Mouse (Mus musculus): Measurements from ENCODE around the gene Gpank1.
"Not testable (repeated sequence)": the region's sequence is repeated elsewhere in the genome, so short reads cannot be mapped to it uniquely, and the experiment has no call there.

Gene Gpank1

GRCm38 (mm10) chr17:35097164-35097655 is 24.0 kb upstream of the Gpank1 start:
- DNase-seq (ENCODE audit: extremely low read depth, low read depth): no peak

DNA sequence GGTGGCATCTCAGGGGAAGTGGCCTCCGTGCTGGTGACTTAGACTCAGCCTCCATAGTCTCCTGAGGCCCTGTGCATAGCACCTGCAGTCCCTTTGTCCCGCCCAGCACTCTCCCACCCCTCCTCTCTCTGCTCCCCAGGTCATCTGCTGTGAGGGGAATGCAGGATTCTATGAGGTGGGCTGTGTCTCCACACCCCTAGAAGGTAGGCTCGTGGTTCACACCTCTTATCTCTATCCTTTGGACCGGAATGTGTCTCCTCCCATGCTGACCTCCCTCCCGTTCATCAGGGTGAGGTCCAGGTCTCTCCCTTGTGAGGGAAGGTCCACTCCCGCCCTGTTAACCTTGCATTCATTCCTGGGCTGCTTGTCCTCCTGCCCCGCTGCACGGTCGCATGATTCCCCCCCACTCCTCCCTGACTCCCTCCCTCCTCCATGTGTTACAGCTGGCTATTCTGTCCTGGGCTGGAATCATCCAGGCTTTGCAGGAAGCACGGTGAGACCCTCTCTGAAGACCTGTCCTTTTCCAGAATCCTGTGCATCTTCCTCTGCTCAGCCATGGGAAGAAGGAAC is 21.0 kb upstream of the Gpank1 start:
- DNase-seq (ENCODE audit: extremely low read depth, low read depth): no peak

- no peak for DNase-seq (ENCODE audit: extremely low read depth, low read depth)
Observed at GRCm38 (mm10) chr17:35101161-35101560, 20.1 kb upstream of the Gpank1 start.

DNA sequence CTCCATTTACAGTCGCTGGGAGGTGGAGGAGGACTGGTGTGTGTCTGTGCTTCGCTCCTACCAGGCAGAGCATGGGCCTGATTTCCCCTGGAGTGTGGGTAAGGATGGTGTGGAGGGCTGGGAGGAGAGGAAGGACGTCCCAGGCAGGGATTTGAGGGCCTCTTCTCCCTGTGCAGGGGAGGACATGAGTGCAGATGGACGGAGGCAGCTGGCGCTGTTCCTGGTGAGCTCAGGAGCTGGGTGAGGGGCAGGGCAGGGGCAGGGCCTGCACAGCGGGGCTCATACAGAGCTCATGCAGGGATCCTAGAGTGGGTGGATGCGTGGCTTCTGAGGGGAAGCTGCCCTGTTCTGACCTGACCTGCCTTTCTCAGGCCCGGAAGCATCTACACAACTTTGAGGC is 19.0 kb upstream of the Gpank1 start:
- no peak for DNase-seq (ENCODE audit: extremely low read depth, low read depth)

DNA sequence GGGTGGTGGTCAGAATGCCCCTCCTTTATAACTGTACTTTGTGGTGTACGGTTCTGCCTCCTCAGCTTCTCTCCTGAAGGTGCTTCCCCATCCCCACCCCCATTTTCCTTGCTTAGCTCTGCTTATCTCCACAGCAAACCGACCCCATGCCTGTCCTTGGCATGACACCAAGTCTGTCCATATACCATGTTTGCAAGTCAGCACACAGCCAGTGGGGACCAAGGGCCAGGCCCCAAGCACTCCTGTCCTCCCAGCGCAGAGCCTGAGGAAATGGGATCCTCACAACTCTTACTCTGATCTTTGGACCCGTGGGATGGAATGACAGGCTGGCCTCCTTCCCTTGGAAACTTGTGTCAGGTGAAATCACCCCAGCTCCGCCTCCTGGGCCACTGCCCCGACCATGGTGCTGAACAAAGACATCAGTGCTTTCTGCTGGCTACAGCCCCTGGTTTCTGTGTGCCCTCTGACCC is 18.0 kb upstream of the Gpank1 start:
- peak; percentile 93 for DNase-seq (ENCODE audit: extremely low read depth, low read depth)

- no peak for DNase-seq (ENCODE audit: extremely low read depth, low read depth)
Observed at GRCm38 (mm10) chr17:35104079-35104478, 17.2 kb upstream of the Gpank1 start.

DNA sequence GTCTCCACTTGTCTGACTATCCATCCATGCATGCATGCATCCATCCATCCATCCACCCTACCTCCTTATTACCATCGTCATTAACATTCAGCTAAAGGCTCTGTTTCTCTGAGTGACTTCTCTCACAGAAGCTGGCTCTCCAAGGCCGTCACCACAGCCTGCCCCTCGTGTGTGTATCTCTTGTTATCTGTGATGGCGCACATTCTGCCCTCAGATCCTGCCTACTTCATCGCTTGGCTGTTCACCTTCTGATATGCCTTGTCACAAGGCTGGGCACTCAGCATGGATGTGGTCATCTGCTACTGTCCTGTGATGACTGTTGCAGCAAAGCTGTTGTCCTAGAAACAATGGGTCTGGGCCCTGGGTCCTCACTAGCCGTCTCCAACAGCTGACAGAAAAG is 16.5 kb upstream of the Gpank1 start:
- peak; percentile 79 for DNase-seq (ENCODE audit: extremely low read depth, low read depth)

GRCm38 (mm10) chr17:35105740-35106389 is 15.4 kb upstream of the Gpank1 start:
- DNase-seq (ENCODE audit: extremely low read depth, low read depth): no peak

DNA sequence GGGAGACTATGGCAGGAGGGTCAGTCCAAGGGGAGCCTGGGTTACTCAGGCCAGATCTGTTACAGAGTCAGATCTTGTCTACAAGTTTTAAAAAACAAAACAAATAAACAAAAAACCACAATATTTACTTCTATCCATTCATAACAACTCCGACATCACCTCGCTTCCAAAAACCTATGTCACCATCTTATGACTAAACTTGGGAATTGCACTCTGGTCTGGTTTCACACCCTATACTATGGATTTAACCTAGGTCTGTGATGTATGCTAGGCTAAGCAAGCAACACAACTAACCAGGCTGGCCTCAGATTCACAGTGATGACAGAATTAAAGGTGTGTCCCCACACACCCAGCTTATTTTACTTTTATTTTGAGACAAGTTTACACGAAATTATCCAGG is 14.7 kb upstream of the Gpank1 start:
- DNase-seq (ENCODE audit: extremely low read depth, low read depth): no peak

DNA sequence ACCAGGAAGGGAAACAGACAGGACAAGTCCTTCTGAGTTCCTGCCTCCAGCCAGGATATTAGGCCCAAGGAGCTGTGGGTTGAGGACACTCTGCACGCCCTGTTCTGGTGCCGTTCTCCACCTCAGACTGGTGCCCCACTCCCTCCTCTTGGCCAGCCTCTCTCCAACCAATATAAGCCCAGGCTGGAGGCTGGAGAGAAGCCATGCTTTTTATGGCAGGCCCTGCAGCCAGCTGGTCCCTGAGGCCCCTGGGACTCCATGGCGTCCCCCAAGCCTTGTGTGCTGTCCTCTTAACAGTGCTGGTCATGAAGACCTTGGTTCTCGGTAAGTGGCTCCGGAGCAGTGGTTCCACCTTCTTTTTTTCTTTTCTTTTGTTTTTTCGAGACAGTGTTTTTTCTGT is 13.2 kb upstream of the Gpank1 start, which contains the start of gene Ly6g5c:
Ly6g5c (plus strand) TSS at position 183 of the 400 bp plus-strand sequence.
- DNase-seq (ENCODE audit: extremely low read depth, low read depth): no peak

DNA sequence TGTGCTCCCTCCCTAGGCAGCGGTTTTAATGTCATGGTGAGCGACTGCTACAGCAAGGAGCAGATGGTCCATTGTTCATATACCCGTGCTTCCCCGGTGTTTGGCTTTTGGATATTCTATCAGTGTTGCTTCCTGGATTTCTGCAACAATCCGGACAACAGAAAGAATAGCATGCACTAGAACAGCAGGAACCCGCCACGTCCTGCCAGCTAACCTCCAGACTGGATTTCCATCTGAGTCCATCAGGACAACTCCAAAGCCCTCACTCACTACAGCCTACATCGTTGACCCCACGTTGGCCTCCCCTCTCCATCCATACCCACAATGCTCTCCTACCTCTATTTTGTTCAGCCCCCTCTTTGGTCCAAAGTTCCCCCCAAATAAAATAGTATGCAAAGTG is 9.5 kb upstream of the Gpank1 start:
- no peak for DNase-seq (ENCODE audit: extremely low read depth, low read depth)

DNA sequence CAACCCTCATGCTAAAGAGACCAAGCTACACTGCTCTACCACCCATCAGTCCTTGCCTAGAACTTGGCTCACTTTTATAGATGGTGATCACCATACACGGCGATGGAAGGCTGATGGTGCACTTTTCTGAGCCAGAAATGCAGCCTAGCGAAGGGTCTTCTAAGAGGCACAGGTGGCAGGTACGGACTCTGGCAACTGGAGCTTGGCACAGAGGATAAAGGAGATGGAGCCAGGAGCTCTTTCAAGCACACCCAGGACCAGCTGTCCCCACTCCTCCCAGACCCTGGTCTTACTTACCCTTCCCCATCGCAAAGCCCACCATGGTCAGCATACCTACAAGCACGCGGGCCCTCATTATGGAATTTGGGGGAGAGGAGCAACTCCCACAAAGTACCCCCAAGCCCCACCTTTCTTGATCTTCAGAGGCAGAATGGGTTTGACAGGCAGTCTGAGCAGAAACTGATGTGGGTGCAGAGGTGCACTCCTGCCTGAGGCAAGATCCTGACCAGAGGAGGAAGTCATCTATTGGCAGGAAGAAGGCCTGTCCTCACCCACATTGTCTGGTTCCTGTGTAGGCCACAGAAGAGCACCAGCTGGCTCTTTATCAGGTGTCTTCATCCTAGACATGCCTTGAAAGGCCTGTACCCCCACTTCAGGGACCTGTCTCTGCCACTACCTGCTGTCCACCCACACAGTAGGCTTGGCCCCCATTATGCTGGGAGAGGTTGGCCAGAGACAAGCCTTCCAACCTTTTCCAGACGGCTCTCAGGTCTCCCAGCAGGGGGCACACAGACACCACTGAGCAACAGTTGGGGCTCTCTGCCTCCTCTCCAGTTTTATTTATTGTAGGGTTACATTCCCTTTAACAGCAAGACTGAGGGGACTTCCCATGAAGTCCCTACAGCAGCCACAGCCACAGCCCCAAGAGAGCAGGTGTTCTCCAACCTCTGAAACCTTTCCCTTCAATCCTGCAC is 5.9 kb upstream of the Gpank1 start, which contains the start of gene Ly6g5b:
Ly6g5b (minus strand) TSS at position 383 of the 974 bp plus-strand sequence.
- DNase-seq (ENCODE audit: extremely low read depth, low read depth): peak; percentile 17

DNA sequence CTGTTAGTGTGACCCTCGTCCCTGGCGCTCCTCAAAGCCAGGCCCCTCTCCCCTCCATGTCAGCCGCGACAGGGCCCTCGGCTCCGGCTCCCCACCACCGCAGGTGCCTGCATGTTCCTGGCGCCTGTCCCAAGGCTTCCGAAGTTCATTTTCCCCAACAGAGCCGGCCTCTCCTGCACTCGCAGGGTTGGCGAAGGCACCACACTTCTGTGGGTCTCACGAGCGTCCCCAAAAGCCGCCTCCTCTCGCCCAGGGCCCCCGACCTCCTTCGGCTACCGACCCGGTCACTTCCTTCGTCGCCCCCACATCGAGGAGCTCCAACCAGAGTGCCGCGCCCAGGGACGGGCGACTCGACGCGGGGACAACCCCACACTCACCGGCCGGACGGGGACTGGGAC is 511 bp upstream of the Gpank1 start:
- DNase-seq (ENCODE audit: extremely low read depth, low read depth): no peak

- peak; percentile 25 for DNase-seq (ENCODE audit: extremely low read depth, low read depth)
Observed at GRCm38 (mm10) chr17:35121871-35122303, 632 bp downstream of the Gpank1 start, which contains the start of gene Csnk2b. Gene Csnk2b, minus strand, starts transcription at chr17:35122053.

- DNase-seq (ENCODE audit: extremely low read depth, low read depth): not testable (repeated sequence)
Observed at GRCm38 (mm10) chr17:35123287-35123686, 2.0 kb downstream of the Gpank1 start.

DNA sequence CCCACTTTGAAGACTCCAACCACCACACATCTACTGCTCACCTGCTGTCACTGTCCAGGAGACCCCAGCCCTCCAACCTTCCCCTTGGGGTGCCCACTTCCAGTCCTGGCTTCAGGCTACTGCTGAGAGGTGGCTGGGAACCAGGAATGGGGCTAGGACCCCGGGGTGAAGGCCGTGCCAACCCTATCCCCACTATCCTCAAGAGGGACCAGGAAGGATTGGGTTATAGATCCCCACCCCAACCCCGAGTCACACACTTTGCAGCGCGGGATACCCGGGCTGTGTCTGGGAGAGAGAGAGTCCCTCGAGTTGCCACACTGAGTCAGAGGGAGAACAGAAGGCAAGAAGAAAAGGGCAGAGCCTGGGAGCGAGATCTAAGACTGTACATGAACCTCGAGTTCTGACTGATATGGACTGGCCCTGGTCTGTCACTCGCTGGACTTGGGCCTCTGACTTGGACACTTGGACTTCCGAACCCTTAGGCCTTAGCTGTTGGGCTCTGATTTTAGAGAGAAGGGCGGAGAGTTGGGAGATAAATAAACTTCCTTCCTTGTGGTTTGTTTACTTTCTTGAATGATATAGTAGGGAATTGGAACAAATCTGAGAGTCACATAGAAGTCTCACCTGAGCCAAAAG is 3.1 kb downstream of the Gpank1 start:
- DNase-seq (ENCODE audit: extremely low read depth, low read depth): not testable (repeated sequence)

DNA sequence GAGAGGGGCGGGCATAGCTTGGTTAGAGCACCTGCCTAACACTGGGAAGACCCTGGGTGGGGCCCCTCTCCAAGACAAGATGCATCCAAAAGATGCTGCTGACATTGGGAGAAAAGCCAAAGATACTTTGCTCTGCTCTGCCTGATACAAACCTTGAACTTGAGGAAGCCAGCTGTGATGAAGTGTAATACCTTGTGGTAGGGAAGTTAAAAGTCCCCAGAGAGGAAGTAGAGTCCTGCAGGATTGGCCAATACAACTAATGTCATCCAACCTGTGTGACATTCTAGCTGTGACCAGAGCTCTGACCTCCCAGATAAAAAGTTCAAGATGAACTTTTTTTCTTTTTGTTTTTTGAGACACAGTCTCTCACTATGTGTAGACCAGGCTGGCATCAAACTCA is 3.8 kb downstream of the Gpank1 start:
- DNase-seq (ENCODE audit: extremely low read depth, low read depth): no peak

DNA sequence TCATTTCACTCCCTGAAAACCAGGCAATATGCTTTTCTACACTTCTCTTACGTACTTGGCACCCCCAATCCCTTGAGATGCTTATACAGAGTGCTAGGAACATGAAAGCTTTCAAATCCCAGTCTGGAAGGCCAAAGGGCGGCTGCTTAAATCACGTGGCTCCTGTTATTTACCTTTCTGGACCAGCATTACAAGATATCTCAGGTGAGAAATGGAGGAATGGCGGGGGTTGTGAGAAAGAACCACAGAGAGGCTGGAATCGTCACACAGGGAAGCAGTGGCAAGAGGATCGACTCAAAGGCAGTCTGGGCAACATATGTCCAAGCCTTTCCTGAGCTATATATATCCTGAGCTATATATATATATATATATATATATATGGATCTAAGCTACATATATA is 4.3 kb downstream of the Gpank1 start:
- DNase-seq (ENCODE audit: extremely low read depth, low read depth): no peak

DNA sequence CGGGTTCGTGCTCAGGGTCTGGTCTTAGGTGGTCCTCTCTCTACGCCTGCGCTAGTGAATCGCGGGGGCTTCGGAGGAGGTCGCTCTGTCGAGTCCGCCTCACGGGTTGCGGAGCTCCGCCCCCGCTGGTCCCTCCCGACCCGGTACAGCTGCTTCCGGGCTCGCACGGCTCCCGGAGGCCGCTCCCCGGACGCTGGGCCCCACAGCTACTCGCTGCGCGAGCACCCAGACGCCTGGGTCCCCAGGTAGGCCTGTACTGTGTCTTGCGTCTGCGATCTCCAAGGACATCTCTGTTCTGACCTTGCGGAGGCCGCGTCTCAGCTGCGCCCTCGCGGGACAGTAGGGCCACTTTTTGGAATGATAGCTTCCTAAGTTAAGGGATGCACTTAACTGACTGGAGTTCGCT is 5.0 kb downstream of the Gpank1 start, which contains the start of gene D17H6S53E:
D17H6S53E (plus strand) TSS at position 168 of the 406 bp plus-strand sequence.
- DNase-seq (ENCODE audit: extremely low read depth, low read depth): no peak

DNA sequence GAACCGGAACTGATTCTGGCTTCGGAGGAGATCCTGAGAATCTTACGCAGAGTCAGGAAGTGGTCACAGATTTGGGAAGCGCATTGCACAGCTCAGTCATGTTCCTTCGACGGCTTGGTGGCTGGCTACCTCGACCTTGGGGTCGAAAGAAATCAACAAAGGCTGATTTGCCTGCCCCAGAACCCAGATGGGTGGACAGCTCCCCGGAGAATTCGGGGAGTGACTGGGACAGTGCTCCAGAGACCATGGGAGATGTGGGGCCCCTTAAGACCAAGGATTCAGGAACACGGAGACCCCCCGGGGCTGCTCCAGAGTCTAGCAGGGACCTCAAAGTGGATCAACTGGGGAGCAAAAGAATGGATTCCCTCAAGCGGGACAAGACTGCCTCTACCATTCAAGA is 5.8 kb downstream of the Gpank1 start:
- no peak for DNase-seq (ENCODE audit: extremely low read depth, low read depth)

DNA sequence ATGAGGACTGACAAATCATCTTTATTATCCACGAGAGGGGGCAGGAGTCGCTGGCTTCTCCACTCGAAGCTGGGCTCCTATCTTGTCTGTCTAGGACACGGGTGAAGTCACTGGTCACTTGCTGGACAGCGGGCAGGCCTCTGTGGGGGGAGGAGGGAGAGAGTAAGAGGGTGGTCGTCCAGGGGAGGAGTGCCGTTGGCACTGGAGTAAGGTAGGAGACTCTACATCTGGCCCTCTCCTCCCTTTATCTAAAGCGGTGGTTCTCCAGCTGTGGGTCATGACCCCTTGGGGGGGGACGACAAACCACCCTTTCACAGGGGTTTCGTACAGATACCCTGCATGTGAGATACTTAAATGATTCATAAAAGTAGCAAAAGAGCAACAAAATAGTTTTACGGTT is 7.7 kb downstream of the Gpank1 start:
- no peak for DNase-seq (ENCODE audit: extremely low read depth, low read depth)
